Comparison of ENCODE assay signal across 9 mouse cellular contexts in genomic region chr5:125487375-125488115, GRCm38 (mm10). TPM values are rescaled to one million over a fixed set of nuclear protein-coding genes. Genes with fewer than 3 reads are reported as not detected.
DNase-seq lines count a peak whose midpoint lies in the region; ATAC-seq and TF ChIP-seq lines count a peak whose summit lies in the region.
"Had no signal": no experiment of that assay in that cellular context is flagged by ENCODE, and none has a peak within 500 bp of the region (broad histone marks: within the 10 kb centered on the region; RNA-seq: fewer than 3 reads in every experiment).

No protein-coding gene starts in this region.

- H3K27me3 ChIP-seq in hindbrain, postnatal 0 days (ENCODE audit: insufficient read depth, low read length), result no peaks in the 10 kb centered on the region
- H3K27me3 ChIP-seq in myocyte (ENCODE audit: control insufficient read depth, insufficient read depth, insufficient read length), result no peaks in the 10 kb centered on the region

- no peak for TF ChIP-seq CTCF in hindbrain, postnatal 0 days (IDR thresholded peaks at IDR 0.05; ENCODE audit: low read depth)

- 29% methylated on average over 11 of the region's 11 CpGs for WGBS in hindbrain, postnatal 0 days

- H3K4me2 ChIP-seq in hindbrain, postnatal 0 days (ENCODE audit: low read depth, low read length), result no peak overlapping the region
- no peak overlapping the region for H3K4me2 ChIP-seq in myocyte (ENCODE audit: low read depth)

- TF ChIP-seq POLR2A in myocyte (IDR thresholded peaks at IDR 0.05; ENCODE audit: insufficient read length, low read depth), result peak; percentile 6

- peak overlapping the region; percentile 77 for H3K27ac ChIP-seq in hindbrain, postnatal 0 days

- H3ac ChIP-seq in myocyte (ENCODE audit: control insufficient read depth, insufficient read length), result no peak overlapping the region

- H3K9me3 ChIP-seq in hindbrain, postnatal 0 days (ENCODE audit: low read length), result no peaks in the 10 kb centered on the region

- DNase-seq in heart, adult 11 months, result peak; percentile 82
- no peak for DNase-seq in heart, postnatal 4 days
- DNase-seq in embryo, embryonic 10.5 days (ENCODE audit: low spot score), result peak; percentile 51
- DNase-seq in hindbrain, postnatal 0 days (ENCODE audit: low spot score), result peak; percentile 87
- no peak for DNase-seq in frontal cortex, postnatal 14 days (ENCODE audit: low spot score in 2 of 2)
- DNase-seq in adrenal gland, postnatal 4 days (ENCODE audit: low spot score in 2 of 2), result no peak
- no peak for DNase-seq in right cerebral cortex, adult 18-20 months

- no peak overlapping the region for H3K4me3 ChIP-seq in hindbrain, postnatal 0 days (ENCODE audit: low read length)
- no peak overlapping the region for H3K4me3 ChIP-seq in myocyte

- peak; percentile 86 for ATAC-seq in hindbrain, postnatal 0 days

- 0 out of 2 replicates have a peak, but pooled peaks cover 5% of the 10 kb centered on the region for H3K4me1 ChIP-seq in hindbrain, postnatal 0 days (ENCODE audit: insufficient read depth, low read length)

- peaks cover 6% of the 10 kb centered on the region for H3K79me2 ChIP-seq in myocyte (ENCODE audit: control insufficient read depth, insufficient read depth)

- no peak overlapping the region for H3K9ac ChIP-seq in hindbrain, postnatal 0 days (replicated peaks; ENCODE audit: low read length)

- peaks cover 23% of the 10 kb centered on the region; the same call in 1 of the 2 replicates for H3K36me3 ChIP-seq in hindbrain, postnatal 0 days (ENCODE audit: insufficient read depth, low read length)
- peaks cover 35% of the 10 kb centered on the region for H3K36me3 ChIP-seq in myocyte (ENCODE audit: control insufficient read depth, insufficient read depth)

TF ChIP-seq in myocyte, 11 proteins besides CTCF, POLR2A, EP300 and RAD21:
- peak in 1 of 3 experiments; percentile 34 for TF ChIP-seq MYOD1 (IDR thresholded peaks at IDR 0.05; ENCODE audit: control insufficient read depth in 1 of 3, insufficient read length in 2 of 3, low read depth in 2 of 3)
- no peak for TF ChIP-seq TCF12 (IDR thresholded peaks at IDR 0.05; ENCODE audit: insufficient read depth, poor library complexity, severe bottlenecking)
- TF ChIP-seq MYOG (IDR thresholded peaks at IDR 0.05; ENCODE audit: control insufficient read depth in 1 of 3, insufficient read depth in 1 of 3, insufficient read length in 2 of 3, low read depth in 2 of 3), result peak in 1 of 3 experiments; percentile 56
- no peak for TF ChIP-seq MAX (IDR thresholded peaks at IDR 0.05; ENCODE audit: low read depth)
- TF ChIP-seq CEBPB (IDR thresholded peaks at IDR 0.05; ENCODE audit: insufficient read depth, poor library complexity, severe bottlenecking), result no peak
- TF ChIP-seq SRF (IDR thresholded peaks at IDR 0.05; ENCODE audit: control insufficient read depth, insufficient read length, low read depth), result no peak

RNA-seq across cellular contexts. Expression of gene Aacs, which starts 11.9 kb away (rescaled TPM):
- 1 to 10 TPM; 6.6 to 6.9 TPM for total RNA-seq in heart, postnatal 4 days (2021)
- total RNA-seq in hindbrain, postnatal 0 days (2014; rRNA removed), result 124 and 125 TPM in 2 replicates
- 77.3 and 77.6 TPM in 2 replicates for polyA plus RNA-seq in hindbrain, postnatal 0 days (2015; fragmentation: Nextera tagmentation; extraction: Ambion mirVana)
- 70.7 TPM for polyA plus RNA-seq in myocyte (2012; fragmentation: generic; extraction: Trizol)
- total RNA-seq in adrenal gland, postnatal 4 days (2021), result 10 to 100 TPM; 12.8 to 18.9 TPM

RNA-seq across cellular contexts. Expression of gene Tmem132b, which starts 44.0 kb away (rescaled TPM):
- under 1 TPM in 1 of 2 experiments, not detected in 1; 0.19 TPM for total RNA-seq in heart, postnatal 4 days (2021)
- 45.9 and 46.6 TPM in 2 replicates for total RNA-seq in hindbrain, postnatal 0 days (2014; rRNA removed)
- polyA plus RNA-seq in hindbrain, postnatal 0 days (2015; fragmentation: Nextera tagmentation; extraction: Ambion mirVana), result 6.1 and 6.9 TPM in 2 replicates
- 0.01 TPM for polyA plus RNA-seq in myocyte (2012; fragmentation: generic; extraction: Trizol)
- total RNA-seq in adrenal gland, postnatal 4 days (2021), result 1 to 10 TPM; 1.8 to 2.2 TPM
- polyA plus RNA-seq: heart, embryonic 16.5 days had no signal

RNA-seq across cellular contexts. Expression of gene Bri3bp, which starts 46.2 kb away (rescaled TPM):
- 10 to 100 TPM; 55.8 to 56.3 TPM for total RNA-seq in heart, postnatal 4 days (2021)
- total RNA-seq in hindbrain, postnatal 0 days (2014; rRNA removed), result 89.3 and 91.2 TPM in 2 replicates
- 41.7 and 44.2 TPM in 2 replicates for polyA plus RNA-seq in hindbrain, postnatal 0 days (2015; fragmentation: Nextera tagmentation; extraction: Ambion mirVana)
- polyA plus RNA-seq in myocyte (2012; fragmentation: generic; extraction: Trizol), result 24.8 TPM
- 10 to 100 TPM; 34.2 to 37.0 TPM for total RNA-seq in adrenal gland, postnatal 4 days (2021)

RNA-seq across cellular contexts. Expression of gene Dhx37, which starts 53.6 kb away (rescaled TPM):
- total RNA-seq in heart, postnatal 4 days (2021), result 10 to 100 TPM; 13.6 to 14.6 TPM
- 15.8 and 27.5 TPM in 2 replicates for total RNA-seq in hindbrain, postnatal 0 days (2014; rRNA removed)
- polyA plus RNA-seq in hindbrain, postnatal 0 days (2015; fragmentation: Nextera tagmentation; extraction: Ambion mirVana), result 8.0 and 9.8 TPM in 2 replicates
- polyA plus RNA-seq in myocyte (2012; fragmentation: generic; extraction: Trizol), result 17.2 TPM
- total RNA-seq in adrenal gland, postnatal 4 days (2021), result 10 to 100 TPM; 14.0 to 16.0 TPM

Comparison
In these comparisons a context has a peak if more than half of its experiments do, and no peak if none do; other contexts are left out.
1. DNase-seq: peak in heart, adult 11 months (single experiment), embryo, embryonic 10.5 days (single experiment) and hindbrain, postnatal 0 days (single experiment); none in heart, postnatal 4 days (single experiment), frontal cortex, postnatal 14 days (0 of 2), adrenal gland, postnatal 4 days (0 of 2) and right cerebral cortex, adult 18-20 months (single experiment).
2. RNA of gene Tmem132b, which starts 44.0 kb away (total RNA-seq): 45.9 to 46.6 TPM in hindbrain, postnatal 0 days; 1.8 to 2.2 TPM in adrenal gland, postnatal 4 days and 0.19 TPM in heart, postnatal 4 days; every median in the first group is over 10 times any median in the second.